Mouse (Mus musculus) retina, postnatal 7 days (tissue): ENCODE data around the gene Kctd11.
A peak's percentile ranks its signal among the peaks of the same experiment; 100 is the strongest.
"Not testable (repeated sequence)": the region's sequence is repeated elsewhere in the genome, so short reads cannot be mapped to it uniquely, and the experiment has no call there.

Experiments used
- DNase-seq: peaks from one replicate; pipeline ENCODE4 v3.0.0-alpha.2; 2012; ENCODE audit warnings: low read depth, low spot score

Kctd11 gene

GRCm38 (mm10) chr11:69881787-69882670, 823 bp upstream of the Kctd11 start:
- no peak for DNase-seq

GRCm38 (mm10) chr11:69880506-69880852, 727 bp downstream of the Kctd11 start:
- DNase-seq, result peak; percentile 53

GRCm38 (mm10) chr11:69879711-69880110, 1.5 kb downstream of the Kctd11 start:
- DNase-seq, result no peak

GRCm38 (mm10) chr11:69878952-69879351, 2.3 kb downstream of the Kctd11 start:
- no peak for DNase-seq

GRCm38 (mm10) chr11:69878399-69878798, 2.8 kb downstream of the Kctd11 start:
- DNase-seq, result no peak

- DNase-seq, result no peak
Observed at GRCm38 (mm10) chr11:69877878-69878277, 3.3 kb downstream of the Kctd11 start, which contains the start of gene Tmem95. TSS of gene Tmem95 (minus strand) at chr11:69878018.

GRCm38 (mm10) chr11:69876867-69877266, 4.3 kb downstream of the Kctd11 start:
- peak; percentile 78 for DNase-seq

GRCm38 (mm10) chr11:69876186-69876585, 5.0 kb downstream of the Kctd11 start:
- no peak for DNase-seq

- DNase-seq, result no peak
Observed at GRCm38 (mm10) chr11:69872451-69872850, 8.8 kb downstream of the Kctd11 start.

- DNase-seq, result no peak
Observed at GRCm38 (mm10) chr11:69871822-69872221, 9.4 kb downstream of the Kctd11 start.

GRCm38 (mm10) chr11:69870289-69871069, 10.7 kb downstream of the Kctd11 start:
- no peak for DNase-seq

- no peak for DNase-seq
Observed at GRCm38 (mm10) chr11:69867335-69867734, 13.9 kb downstream of the Kctd11 start.

- DNase-seq, result no peak
Observed at GRCm38 (mm10) chr11:69865561-69865960, 15.6 kb downstream of the Kctd11 start.

GRCm38 (mm10) chr11:69864138-69864860, 16.9 kb downstream of the Kctd11 start:
- DNase-seq, result no peak

- DNase-seq, result not testable (repeated sequence)
Observed at GRCm38 (mm10) chr11:69863729-69864128, 17.5 kb downstream of the Kctd11 start.

- no peak for DNase-seq
Observed at GRCm38 (mm10) chr11:69858113-69858998, 22.9 kb downstream of the Kctd11 start, which contains the start of gene Tnk1. TSS of gene Tnk1 (minus strand) at chr11:69858730.

GRCm38 (mm10) chr11:69855347-69855746, 25.9 kb downstream of the Kctd11 start:
- no peak for DNase-seq

GRCm38 (mm10) chr11:69854680-69855079, 26.5 kb downstream of the Kctd11 start:
- no peak for DNase-seq

GRCm38 (mm10) chr11:69853994-69854393, 27.2 kb downstream of the Kctd11 start:
- no peak for DNase-seq

GRCm38 (mm10) chr11:69850754-69851153, 30.5 kb downstream of the Kctd11 start:
- DNase-seq, result no peak

- no peak for DNase-seq
Observed at GRCm38 (mm10) chr11:69849884-69850283, 31.3 kb downstream of the Kctd11 start.
